Mouse (Mus musculus) heart, postnatal 0 days (tissue): ENCODE results near the gene Tmem132c. TPM values are rescaled to one million over a fixed set of nuclear protein-coding genes. Genes with fewer than 3 reads are reported as not detected.
A peak's percentile ranks its signal among the peaks of the same experiment; 100 is the strongest.
"Not testable (repeated sequence)": the region's sequence is repeated elsewhere in the genome, so short reads cannot be mapped to it uniquely, and the experiment has no call there.

Experiments used
- ATAC-seq: fragments of 200-750 bp; cut with Nextera tagmentation; 2 replicates; pipeline ENCODE4 v1.8.0; 2017; ENCODE audit warnings: low read depth, moderate number of reproducible peaks, moderate library complexity; ENCODE audit not compliant: insufficient read depth
- DNase-seq: peaks from one replicate; pipeline ENCODE4 v3.0.0-alpha.2; 2016; ENCODE audit warnings: low spot score
- H3K27ac ChIP-seq: fragments of 300-500 bp; sonication (generic); 2 replicates; pipeline ENCODE4 v1.5.1; 2014; ENCODE audit warnings: low read depth, mild to moderate bottlenecking
- H3K27me3 ChIP-seq: fragments of 300-500 bp; sonication (generic); 2 replicates; pipeline ENCODE4 v1.6.1; 2014; ENCODE audit warnings: low read length, mixed read lengths; ENCODE audit not compliant: control insufficient read depth, insufficient read depth
- H3K36me3 ChIP-seq: fragments of 300-500 bp; sonication (generic); replicated peaks from 2 replicates; pipeline ENCODE4 v1.6.1; 2014; ENCODE audit warnings: low read length, mixed read lengths; ENCODE audit not compliant: control insufficient read depth, insufficient read depth
- H3K4me1 ChIP-seq: fragments of 300-500 bp; sonication (generic); 2 replicates; pipeline ENCODE4 v1.6.1; 2014; ENCODE audit warnings: antibody characterized with exemption; ENCODE audit not compliant: control insufficient read depth, insufficient read depth
- H3K4me2 ChIP-seq: fragments of 300-500 bp; sonication (generic); 2 replicates; pipeline ENCODE4 v1.6.1; 2014; ENCODE audit warnings: low read depth, mild to moderate bottlenecking, low read length, moderate library complexity
- H3K4me3 ChIP-seq: fragments of 300-500 bp; sonication (generic); 2 replicates; pipeline ENCODE4 v1.5.1; 2014; ENCODE audit warnings: low read depth, low read length
- H3K9ac ChIP-seq: fragments of 300-500 bp; sonication (generic); replicated peaks from 2 replicates; pipeline ENCODE4 v1.6.1; 2014; ENCODE audit warnings: low read depth, low read length, mixed read lengths
- H3K9me3 ChIP-seq: fragments of 300-500 bp; sonication (generic); replicated peaks from 2 replicates; pipeline ENCODE4 v1.6.1; 2016; ENCODE audit warnings: low read length; ENCODE audit not compliant: control insufficient read depth
- CTCF ChIP-seq: IDR thresholded peaks from 2 replicates; pipeline ENCODE4 v1.5.1; 2016; ENCODE audit warnings: antibody characterized with exemption, control low read depth, low read depth
- EP300 ChIP-seq: IDR thresholded peaks from 2 replicates; pipeline ENCODE4 v1.6.1; 2016; ENCODE audit warnings: antibody characterized with exemption, low read depth
- WGBS: fragments of 180-500 bp; shearing (Covaris S2); extraction: QIAGEN DNeasy Blood & Tissue Kit; methylation state at CpG from one replicate; pipeline ENCODE4 v1.1.7; 2014; 5-methylcytosine and 5-hydroxymethylcytosine counted together
- polyA plus RNA-seq: library from polyadenylated mRNA; unstranded; fragments of >200 nt; fragmentation: Nextera tagmentation; extraction: Ambion mirVana; gene quantifications from 2 replicates; pipeline ENCODE4 v1.2.1, GENCODE M21; 2015
- total RNA-seq: library from RNA; depleted of rRNA; stranded (reverse); fragments of >200 nt; gene quantifications from 2 replicates; pipeline ENCODE4 v1.2.3, GENCODE M21; 2014; ENCODE audit warnings: low replicate concordance

The Tmem132c gene
- total and polyA plus RNA-seq, 2 experiments from 2014 or later: 0.16 to 1.0 TPM

- Histone ChIP-seq H3K9me3 (no peaks in the 10 kb centered on the region), H3K27ac (no peak overlapping the region), H3K27me3 (no peaks in the 10 kb centered on the region), H3K4me3 (no peak overlapping the region), H3K4me2 (no peak overlapping the region), H3K36me3 (no peaks in the 10 kb centered on the region), H3K4me1 (no peaks in the 10 kb centered on the region), H3K9ac (no peak overlapping the region)
- peak; percentile 24; the same call in 1 of the 2 replicates for ATAC-seq
- 91% methylated on average over 2 of the region's 2 CpGs for WGBS
- DNase-seq: no peak
- TF ChIP-seq CTCF (no peak), EP300 (no peak)
Measured at GRCm38 (mm10) chr5:127346364-127346763, 104.8 kb downstream of the Tmem132c start.

GRCm38 (mm10) chr5:127347053-127347748, 105.6 kb downstream of the Tmem132c start:
- ATAC-seq (no peak), DNase-seq (no peak)
- Histone ChIP-seq H3K36me3 (no peaks in the 10 kb centered on the region), H3K4me3 (no peak overlapping the region), H3K4me1 (no peaks in the 10 kb centered on the region), H3K4me2 (no peak overlapping the region), H3K27ac (no peak overlapping the region), H3K27me3 (no peaks in the 10 kb centered on the region), H3K9ac (no peak overlapping the region), H3K9me3 (no peaks in the 10 kb centered on the region)
- TF ChIP-seq CTCF (no peak), EP300 (no peak)
- 79% methylated on average over 12 of the region's 12 CpGs for WGBS

- H3K4me2 ChIP-seq: no peak overlapping the region
- TF ChIP-seq EP300 (no peak), CTCF (no peak)
- H3K27me3 ChIP-seq: no peaks in the 10 kb centered on the region
- 59% methylated on average over 9 of the region's 9 CpGs for WGBS
- DNase-seq (no peak), ATAC-seq (no peak)
- no peaks in the 10 kb centered on the region for H3K36me3 ChIP-seq
- no peaks in the 10 kb centered on the region for H3K9me3 ChIP-seq
- no peak overlapping the region for H3K4me3 ChIP-seq
- no peak overlapping the region for H3K9ac ChIP-seq
- no peaks in the 10 kb centered on the region for H3K4me1 ChIP-seq
- H3K27ac ChIP-seq: no peak overlapping the region
Measured at GRCm38 (mm10) chr5:127349221-127350065, 107.8 kb downstream of the Tmem132c start.

GRCm38 (mm10) chr5:127353002-127353401, 111.4 kb downstream of the Tmem132c start:
- no peak for ATAC-seq
- Histone ChIP-seq H3K36me3 (no peaks in the 10 kb centered on the region), H3K9me3 (no peaks in the 10 kb centered on the region), H3K4me2 (no peak overlapping the region), H3K4me1 (no peaks in the 10 kb centered on the region), H3K27ac (no peak overlapping the region), H3K27me3 (no peaks in the 10 kb centered on the region), H3K9ac (no peak overlapping the region), H3K4me3 (no peak overlapping the region)
- DNase-seq: no peak
- 66% methylated on average over 2 of the region's 2 CpGs for WGBS
- no peak for TF ChIP-seq CTCF
- no peak for TF ChIP-seq EP300

GRCm38 (mm10) chr5:127355836-127356235, 114.2 kb downstream of the Tmem132c start:
- no peak for ATAC-seq
- H3K27ac ChIP-seq: no peak overlapping the region
- no peak overlapping the region for H3K4me3 ChIP-seq
- 8% methylated on average over 8 of the region's 8 CpGs for WGBS
- H3K4me1 ChIP-seq: no peaks in the 10 kb centered on the region
- H3K4me2 ChIP-seq: no peak overlapping the region
- H3K27me3 ChIP-seq: no peaks in the 10 kb centered on the region
- DNase-seq: no peak
- TF ChIP-seq EP300: no peak
- TF ChIP-seq CTCF: no peak
- H3K36me3 ChIP-seq: no peaks in the 10 kb centered on the region
- H3K9ac ChIP-seq: no peak overlapping the region
- H3K9me3 ChIP-seq: no peaks in the 10 kb centered on the region

GRCm38 (mm10) chr5:127357878-127358277, 116.3 kb downstream of the Tmem132c start:
- not testable (repeated sequence) for H3K4me2 ChIP-seq, H3K27me3 ChIP-seq, DNase-seq, H3K9me3 ChIP-seq, ATAC-seq, H3K9ac ChIP-seq, H3K27ac ChIP-seq, H3K4me1 ChIP-seq, H3K4me3 ChIP-seq, H3K36me3 ChIP-seq
- WGBS: 78% methylated on average over 4 of the region's 4 CpGs
